ENCODE assay signal across 19 mouse cellular contexts in the genomic region with DNA sequence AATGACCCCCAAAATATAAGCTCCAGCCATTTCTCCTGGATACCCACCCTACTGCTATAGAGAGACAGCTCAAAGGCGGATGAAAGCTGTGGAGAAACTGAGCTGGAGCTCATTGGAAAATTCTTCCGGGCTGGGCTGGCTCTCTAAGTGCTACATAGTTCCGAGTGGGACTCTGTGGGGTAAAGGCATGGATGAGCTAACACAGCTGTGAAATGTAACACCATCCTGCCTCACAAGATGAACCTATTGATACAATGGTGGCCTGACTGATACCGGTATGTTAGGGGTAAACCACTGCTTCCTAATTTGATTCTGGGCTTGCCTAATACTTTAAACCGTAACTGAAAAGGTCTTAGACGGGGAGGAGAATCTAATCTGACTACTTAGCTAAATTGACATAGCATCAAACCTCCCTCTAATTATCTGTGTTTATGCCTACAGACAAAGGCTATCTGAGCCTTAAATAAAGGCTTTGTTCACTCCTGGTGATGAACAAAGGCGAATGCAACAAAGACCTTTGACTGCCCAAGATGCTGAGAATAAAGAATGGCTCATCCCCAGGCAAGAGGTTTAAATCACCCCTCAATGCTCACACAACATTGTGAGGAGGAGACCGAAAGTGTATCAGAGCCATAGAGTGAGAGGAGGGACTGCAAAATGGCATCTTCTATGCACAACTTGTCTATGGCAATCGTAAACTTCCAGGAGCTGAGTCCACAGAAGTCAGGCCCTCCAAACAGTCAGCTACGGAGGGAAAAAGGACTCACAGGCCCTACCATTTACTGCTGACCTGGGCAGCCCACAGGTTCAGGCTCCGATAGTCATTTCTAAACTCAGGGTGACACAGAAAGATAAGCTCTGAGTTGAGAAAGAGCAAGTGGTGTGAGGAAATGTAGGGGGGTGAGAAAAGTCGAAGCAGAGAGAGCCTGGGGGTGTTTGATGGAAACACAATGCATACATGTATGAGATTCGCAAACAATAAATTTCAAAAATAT. TPM values are rescaled to one million over a fixed set of nuclear protein-coding genes. Genes with fewer than 3 reads are reported as not detected.
DNase-seq lines count a peak whose midpoint lies in the region; ATAC-seq lines count a peak whose summit lies in the region.
"Had no signal": no experiment of that assay in that cellular context is flagged by ENCODE, and none has a peak within 500 bp of the region (broad histone marks: within the 10 kb centered on the region; RNA-seq: fewer than 3 reads in every experiment).

No protein-coding gene starts in this region.

- H3K27ac ChIP-seq in heart, embryonic 13.5 days (replicated peaks): no peak overlapping the region
- H3K27ac ChIP-seq in midbrain, embryonic 11.5 days (ENCODE audit: low read depth, low read length): no peak overlapping the region
- no peak overlapping the region for H3K27ac ChIP-seq in midbrain, embryonic 14.5 days (replicated peaks; ENCODE audit: low read depth, low read length)
- H3K27ac ChIP-seq in neural tube, embryonic 15.5 days (replicated peaks): no peak overlapping the region
- H3K27ac ChIP-seq: heart, embryonic 10.5 days; hindbrain, embryonic 15.5 days; limb, embryonic 12.5 days had no signal

- H3K4me3 ChIP-seq in heart, embryonic 13.5 days: no peak overlapping the region
- H3K4me3 ChIP-seq in midbrain, embryonic 11.5 days (ENCODE audit: low read depth, low read length): no peak overlapping the region
- no peak overlapping the region for H3K4me3 ChIP-seq in midbrain, embryonic 14.5 days (replicated peaks; ENCODE audit: low read depth, low read length)
- no peak overlapping the region for H3K4me3 ChIP-seq in neural tube, embryonic 15.5 days (replicated peaks)
- H3K4me3 ChIP-seq: heart, embryonic 10.5 days; hindbrain, embryonic 15.5 days; limb, embryonic 12.5 days; megakaryocyte, embryonic 14.5 days had no signal

- no peaks in the 10 kb centered on the region for H3K27me3 ChIP-seq in heart, embryonic 13.5 days (replicated peaks)
- no peaks in the 10 kb centered on the region for H3K27me3 ChIP-seq in midbrain, embryonic 11.5 days (ENCODE audit: control insufficient read depth, insufficient read depth, low read length)
- H3K27me3 ChIP-seq in midbrain, embryonic 14.5 days (ENCODE audit: control insufficient read depth, insufficient read depth, low read length): no peaks in the 10 kb centered on the region
- H3K27me3 ChIP-seq in neural tube, embryonic 15.5 days (replicated peaks): no peaks in the 10 kb centered on the region
- H3K27me3 ChIP-seq: hindbrain, embryonic 15.5 days; limb, embryonic 12.5 days had no signal

- H3K36me3 ChIP-seq in heart, embryonic 13.5 days: no peaks in the 10 kb centered on the region
- H3K36me3 ChIP-seq in midbrain, embryonic 11.5 days (ENCODE audit: control insufficient read depth, insufficient read depth, low read length): no peaks in the 10 kb centered on the region
- no peaks in the 10 kb centered on the region for H3K36me3 ChIP-seq in midbrain, embryonic 14.5 days (ENCODE audit: control insufficient read depth, insufficient read depth, low read length)
- H3K36me3 ChIP-seq in neural tube, embryonic 15.5 days: no peaks in the 10 kb centered on the region
- H3K36me3 ChIP-seq: heart, embryonic 10.5 days; hindbrain, embryonic 15.5 days; limb, embryonic 12.5 days had no signal

- no peak for ATAC-seq in heart, embryonic 13.5 days (ENCODE audit: extremely low read depth, insufficient number of reproducible peaks, low FRiP score, low TSS enrichment)
- peak; percentile 68 for ATAC-seq in midbrain, embryonic 11.5 days (ENCODE audit: low FRiP score)
- no peak for ATAC-seq in midbrain, embryonic 14.5 days (ENCODE audit: low FRiP score, low TSS enrichment)
- ATAC-seq in neural tube, embryonic 15.5 days (ENCODE audit: low FRiP score): no peak
- ATAC-seq: CD4-positive, CD25-positive, alpha-beta regulatory T cell, adult 4 months had no signal

- WGBS in heart, embryonic 13.5 days: 69% methylated on average over 13 of the region's 13 CpGs
- WGBS in midbrain, embryonic 11.5 days: 20% methylated on average over 13 of the region's 13 CpGs
- 18% methylated on average over 13 of the region's 13 CpGs for WGBS in midbrain, embryonic 14.5 days
- 26% methylated on average over 13 of the region's 13 CpGs for WGBS in neural tube, embryonic 15.5 days

- no peaks in the 10 kb centered on the region for H3K9me3 ChIP-seq in heart, embryonic 13.5 days
- H3K9me3 ChIP-seq in midbrain, embryonic 11.5 days (ENCODE audit: control insufficient read depth, low read length): no peaks in the 10 kb centered on the region
- H3K9me3 ChIP-seq in midbrain, embryonic 14.5 days (ENCODE audit: control insufficient read depth, low read length): no peaks in the 10 kb centered on the region
- no peaks in the 10 kb centered on the region for H3K9me3 ChIP-seq in neural tube, embryonic 15.5 days (replicated peaks)
- H3K9me3 ChIP-seq: heart, embryonic 10.5 days; hindbrain, embryonic 15.5 days; limb, embryonic 12.5 days; megakaryocyte, embryonic 14.5 days had no signal

- peaks cover 32% of the 10 kb centered on the region for H3K4me1 ChIP-seq in heart, embryonic 13.5 days
- peaks cover 8% of the 10 kb centered on the region for H3K4me1 ChIP-seq in midbrain, embryonic 11.5 days (ENCODE audit: control insufficient read depth, insufficient read depth, low read length)
- H3K4me1 ChIP-seq in midbrain, embryonic 14.5 days (ENCODE audit: control insufficient read depth, insufficient read depth, low read length): no peaks in the 10 kb centered on the region
- H3K4me1 ChIP-seq in neural tube, embryonic 15.5 days: 0 out of 2 replicates have a peak, but pooled peaks cover 3% of the 10 kb centered on the region
- H3K4me1 ChIP-seq: hindbrain, embryonic 15.5 days had no signal

- no peak overlapping the region for H3K9ac ChIP-seq in heart, embryonic 13.5 days
- H3K9ac ChIP-seq in midbrain, embryonic 11.5 days (ENCODE audit: low read length): no peak overlapping the region; the same call in 1 of the 2 replicates
- no peak overlapping the region for H3K9ac ChIP-seq in midbrain, embryonic 14.5 days (replicated peaks; ENCODE audit: low read length)
- no peak overlapping the region for H3K9ac ChIP-seq in neural tube, embryonic 15.5 days (replicated peaks)
- H3K9ac ChIP-seq: hindbrain, embryonic 15.5 days; limb, embryonic 12.5 days had no signal

- intact Hi-C loops in heart, postnatal 36 days (cut with DNase I): no loop called here

- H3K4me2 ChIP-seq in heart, embryonic 13.5 days: 0 out of 2 replicates have a peak overlapping the region, but pooled peaks have one; percentile 24
- 0 out of 2 replicates have a peak overlapping the region, but pooled peaks have one; percentile 6 for H3K4me2 ChIP-seq in midbrain, embryonic 11.5 days
- no peak overlapping the region for H3K4me2 ChIP-seq in midbrain, embryonic 14.5 days (ENCODE audit: low read length)
- 0 out of 2 replicates have a peak overlapping the region, but pooled peaks have one; percentile 7 for H3K4me2 ChIP-seq in neural tube, embryonic 15.5 days
- H3K4me2 ChIP-seq: hindbrain, embryonic 15.5 days; limb, embryonic 12.5 days had no signal

- no peak for DNase-seq in heart, postnatal 36 days
- peak; percentile 88 for DNase-seq in midbrain, embryonic 11.5 days (ENCODE audit: low spot score, missing footprints)
- no peak for DNase-seq in midbrain, embryonic 14.5 days
- DNase-seq in embryo, embryonic 10.5 days (ENCODE audit: low spot score): peak; percentile 37
- DNase-seq in spleen, postnatal 36 days (ENCODE audit: low spot score in 2 of 2): no peak
- no peak for DNase-seq in urinary bladder, postnatal 36 days (ENCODE audit: low spot score in 2 of 2)
- DNase-seq: adrenal gland, adult 8-10 months; cerebellum, postnatal 14 days; kidney, postnatal 10 days; lung, adult 2 months; thymus, postnatal 4 days had no signal

RNA-seq across cellular contexts. Expression of gene Rnase12, which starts 2.9 kb away (rescaled TPM):
- 0.99 and 1.1 TPM in 2 replicates for polyA plus RNA-seq in heart, embryonic 13.5 days (2015; fragmentation: Nextera tagmentation; extraction: Ambion mirVana)
- not detected for total RNA-seq in heart, postnatal 36 days (2021)
- not detected in 2 replicates for polyA plus RNA-seq in midbrain, embryonic 11.5 days (2014; fragmentation: Nextera tagmentation; extraction: Ambion mirVana)
- polyA plus RNA-seq in midbrain, embryonic 14.5 days (2014; fragmentation: Nextera tagmentation; extraction: Ambion mirVana): 0.34 and 0.59 TPM in 2 replicates
- not detected in 2 replicates for polyA plus RNA-seq in neural tube, embryonic 15.5 days (2015; fragmentation: Nextera tagmentation; extraction: Ambion mirVana)
- total RNA-seq: adrenal gland, adult 8-10 months had no signal
- polyA plus RNA-seq: CD4-positive, CD25-positive, alpha-beta regulatory T cell, adult 4 months; hindbrain, embryonic 15.5 days; limb, embryonic 12.5 days; lung, adult 2 months had no signal

RNA-seq across cellular contexts. Expression of gene Rnase11, which starts 4.6 kb away (rescaled TPM):
- not detected in 2 replicates for polyA plus RNA-seq in heart, embryonic 13.5 days (2015; fragmentation: Nextera tagmentation; extraction: Ambion mirVana)
- total RNA-seq in heart, postnatal 36 days (2021): not detected
- polyA plus RNA-seq in midbrain, embryonic 11.5 days (2014; fragmentation: Nextera tagmentation; extraction: Ambion mirVana): not detected in 2 replicates
- polyA plus RNA-seq in midbrain, embryonic 14.5 days (2014; fragmentation: Nextera tagmentation; extraction: Ambion mirVana): not detected in 2 replicates
- polyA plus RNA-seq in neural tube, embryonic 15.5 days (2015; fragmentation: Nextera tagmentation; extraction: Ambion mirVana): not detected in 2 replicates
- total RNA-seq: adrenal gland, adult 8-10 months; neutrophil, adult 5-6 weeks had no signal
- polyA plus RNA-seq: CD4-positive, CD25-positive, alpha-beta regulatory T cell, adult 4 months; heart, embryonic 10.5 days; hindbrain, embryonic 15.5 days; limb, embryonic 12.5 days; lung, adult 2 months had no signal

RNA-seq across cellular contexts. Expression of gene Rnase9, which starts 12.9 kb away (rescaled TPM):
- not detected in 2 replicates for polyA plus RNA-seq in heart, embryonic 13.5 days (2015; fragmentation: Nextera tagmentation; extraction: Ambion mirVana)
- not detected for total RNA-seq in heart, postnatal 36 days (2021)
- polyA plus RNA-seq in midbrain, embryonic 11.5 days (2014; fragmentation: Nextera tagmentation; extraction: Ambion mirVana): not detected in 2 replicates
- polyA plus RNA-seq in midbrain, embryonic 14.5 days (2014; fragmentation: Nextera tagmentation; extraction: Ambion mirVana): not detected in 2 replicates
- polyA plus RNA-seq in neural tube, embryonic 15.5 days (2015; fragmentation: Nextera tagmentation; extraction: Ambion mirVana): not detected in 2 replicates
- total RNA-seq: adrenal gland, adult 8-10 months; neutrophil, adult 5-6 weeks had no signal
- polyA plus RNA-seq: CD4-positive, CD25-positive, alpha-beta regulatory T cell, adult 4 months; heart, embryonic 10.5 days; hindbrain, embryonic 15.5 days; limb, embryonic 12.5 days; lung, adult 2 months had no signal

RNA-seq across cellular contexts. Expression of gene Olfr750, which starts 19.7 kb away (rescaled TPM):
- polyA plus RNA-seq in heart, embryonic 13.5 days (2015; fragmentation: Nextera tagmentation; extraction: Ambion mirVana): not detected in 2 replicates
- total RNA-seq in heart, postnatal 36 days (2021): not detected
- polyA plus RNA-seq in midbrain, embryonic 11.5 days (2014; fragmentation: Nextera tagmentation; extraction: Ambion mirVana): not detected in 2 replicates
- polyA plus RNA-seq in midbrain, embryonic 14.5 days (2014; fragmentation: Nextera tagmentation; extraction: Ambion mirVana): 0.11 TPM in 1 of 2 replicates, not detected in the other
- polyA plus RNA-seq in neural tube, embryonic 15.5 days (2015; fragmentation: Nextera tagmentation; extraction: Ambion mirVana): not detected in 2 replicates
- total RNA-seq: adrenal gland, adult 8-10 months; neutrophil, adult 5-6 weeks had no signal
- polyA plus RNA-seq: CD4-positive, CD25-positive, alpha-beta regulatory T cell, adult 4 months; heart, embryonic 10.5 days; limb, embryonic 12.5 days had no signal

RNA-seq across cellular contexts. Expression of gene Rnase4, which starts 36.3 kb away (rescaled TPM):
- polyA plus RNA-seq in heart, embryonic 13.5 days (2015; fragmentation: Nextera tagmentation; extraction: Ambion mirVana): 20.5 and 21.4 TPM in 2 replicates
- 10 to 100 TPM; 58.7 to 61.0 TPM for total RNA-seq in heart, postnatal 36 days (2021)
- polyA plus RNA-seq in midbrain, embryonic 11.5 days (2014; fragmentation: Nextera tagmentation; extraction: Ambion mirVana): 12.3 and 14.9 TPM in 2 replicates
- 9.6 and 12.7 TPM in 2 replicates for polyA plus RNA-seq in midbrain, embryonic 14.5 days (2014; fragmentation: Nextera tagmentation; extraction: Ambion mirVana)
- polyA plus RNA-seq in neural tube, embryonic 15.5 days (2015; fragmentation: Nextera tagmentation; extraction: Ambion mirVana): 18.6 and 30.0 TPM in 2 replicates

Comparison
In these comparisons a context has a peak if more than half of its experiments do, and no peak if none do; other contexts are left out.
1. DNase-seq: peak in midbrain, embryonic 11.5 days (single experiment) and embryo, embryonic 10.5 days (single experiment); none in heart, postnatal 36 days (0 of 2), midbrain, embryonic 14.5 days (single experiment), spleen, postnatal 36 days (0 of 2) and urinary bladder, postnatal 36 days (0 of 2).